Mouse (Mus musculus): Measurements from ENCODE around the gene Pdss1.

DNA sequence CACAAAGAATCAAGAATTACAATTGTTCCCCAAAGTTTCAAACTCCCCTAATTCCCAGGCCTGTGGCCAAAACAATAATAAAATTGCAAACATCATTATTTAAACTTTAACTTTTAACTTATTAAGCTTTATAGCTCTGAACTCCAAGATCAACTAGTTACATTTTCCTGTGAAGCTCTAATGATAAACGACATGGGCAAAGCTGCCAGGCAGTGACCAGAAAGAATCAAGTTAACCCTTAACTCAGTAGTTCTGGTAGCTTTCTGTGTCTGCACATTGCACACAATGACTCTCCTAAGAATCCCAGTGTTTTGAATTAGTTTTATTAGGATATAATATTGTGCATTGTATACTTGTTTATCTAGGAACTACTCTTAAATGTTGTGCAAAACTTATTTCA lies 16.5 kb upstream of the Pdss1 start:
- TF ChIP-seq CTCF (IDR thresholded peaks at IDR 0.05; ENCODE audit: borderline replicate concordance, control insufficient read depth, extremely low read depth, insufficient read depth, low read length, poor library complexity), result no peak
- no peak for TF ChIP-seq POLR2A (IDR thresholded peaks at IDR 0.05; ENCODE audit: control insufficient read depth, extremely low read depth, insufficient read depth, low read length, poor library complexity)
